Mouse (Mus musculus): ENCODE results near the gene Mcat. TPM values are rescaled to one million over a fixed set of nuclear protein-coding genes. Genes with fewer than 3 reads are reported as not detected.

Gene Mcat
- polyA plus RNA-seq, 1 experiment from 2014 or later: 52.7 TPM

DNA sequence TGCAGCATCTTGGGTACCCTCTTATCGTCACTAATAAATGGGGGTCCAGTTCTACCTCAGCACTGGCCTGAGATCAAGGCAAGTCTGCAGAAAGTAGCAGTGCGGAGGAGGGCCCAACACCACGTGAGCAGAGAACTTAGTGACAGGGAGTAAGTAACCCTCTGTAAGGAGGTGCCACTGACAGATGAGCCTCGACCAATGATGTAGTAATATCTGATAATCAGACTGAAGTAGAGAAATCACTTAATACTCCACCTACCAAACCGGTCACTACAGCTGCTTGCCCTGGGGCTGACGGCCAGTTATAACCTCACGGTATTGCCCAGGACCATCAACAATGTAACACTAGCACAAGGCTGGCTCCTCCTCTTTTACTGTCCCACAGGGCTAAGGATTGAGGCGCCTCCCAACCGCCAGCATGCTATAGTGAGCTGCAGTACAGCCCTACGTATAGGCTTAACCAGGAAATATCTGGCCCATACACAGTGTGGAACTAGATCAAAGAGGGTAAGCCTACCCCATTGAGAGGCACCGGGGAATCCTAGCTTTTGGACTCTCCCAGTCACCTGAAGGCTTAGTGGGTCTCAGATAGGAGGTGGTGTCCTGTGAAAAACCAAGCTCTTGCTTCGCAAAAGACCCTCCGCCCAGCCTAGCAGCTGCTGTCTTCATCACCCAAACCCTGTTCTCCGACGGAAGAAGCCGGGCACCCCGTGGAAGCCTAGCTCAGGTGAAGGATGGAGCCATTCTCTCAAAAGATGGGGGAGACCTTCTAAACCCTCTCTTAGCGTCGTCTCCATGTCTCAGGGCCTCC is 30.3 kb upstream of the Mcat start:
- H3K36me3 ChIP-seq: peaks cover 6% of the 10 kb centered on the region; the same call in 1 of the 2 replicates

DNA sequence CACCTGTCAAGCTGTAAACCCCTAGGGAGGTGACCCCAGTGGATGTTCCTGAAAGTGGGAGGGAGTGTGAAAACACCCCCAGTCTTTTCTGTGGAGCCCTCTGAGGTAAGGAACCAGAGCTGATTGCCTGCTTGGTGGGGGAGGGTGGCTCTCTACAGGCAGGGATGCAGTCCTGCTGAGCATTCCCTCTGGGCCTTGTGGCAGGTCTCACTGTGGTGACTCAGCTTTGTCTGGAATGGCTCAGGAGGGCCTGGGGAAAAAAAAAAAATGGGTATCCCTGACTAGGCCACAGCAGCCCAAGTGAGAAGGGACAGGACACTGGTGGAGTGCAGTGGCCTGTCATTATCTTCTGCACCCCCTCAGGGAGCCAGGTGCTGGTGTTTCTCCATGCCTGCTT is 29.6 kb upstream of the Mcat start:
- Histone ChIP-seq H3K27ac (no peak overlapping the region), H3K4me1 (peaks cover 15% of the 10 kb centered on the region), H3K27me3 (no peaks in the 10 kb centered on the region), H3K4me2 (replicated peaks) (peak overlapping the region; percentile 83), H3K9ac (no peak overlapping the region), H3K4me3 (no peak overlapping the region), H3K9me3 (no peaks in the 10 kb centered on the region), H3K36me3 (peaks cover 12% of the 10 kb centered on the region)
- no peak for ATAC-seq (ENCODE audit: insufficient number of reproducible peaks, insufficient read depth, low FRiP score, low TSS enrichment)

More for the DNA sequence above, 30.3 kb upstream of the Mcat start:
- H3K4me1 ChIP-seq: peaks cover 15% of the 10 kb centered on the region
- H3K4me3 ChIP-seq: peak overlapping the region; percentile 90
- WGBS: 9% methylated on average over 19 of the region's 19 CpGs
- peak overlapping the region; percentile 80 for H3K9ac ChIP-seq
- no peaks in the 10 kb centered on the region for H3K9me3 ChIP-seq
- ATAC-seq (ENCODE audit: insufficient number of reproducible peaks, insufficient read depth, low FRiP score, low TSS enrichment): peak; percentile 57; the same call in 1 of the 2 replicates
- H3K27me3 ChIP-seq: no peaks in the 10 kb centered on the region
- H3K4me2 ChIP-seq (replicated peaks): peak overlapping the region; percentile 83
- H3K27ac ChIP-seq: peak overlapping the region; percentile 73; the same call in 1 of the 2 replicates

- peak overlapping the region; percentile 12 for H3K9ac ChIP-seq
- no peaks in the 10 kb centered on the region for H3K9me3 ChIP-seq
- peaks cover 15% of the 10 kb centered on the region for H3K4me1 ChIP-seq
- H3K4me2 ChIP-seq (replicated peaks): 0 out of 2 replicates have a peak overlapping the region, but pooled peaks have one; percentile 4
- peaks cover 17% of the 10 kb centered on the region for H3K36me3 ChIP-seq
- ATAC-seq (ENCODE audit: insufficient number of reproducible peaks, insufficient read depth, low FRiP score, low TSS enrichment): no peak
- no peak overlapping the region for H3K4me3 ChIP-seq
- H3K27me3 ChIP-seq: no peaks in the 10 kb centered on the region
- H3K27ac ChIP-seq: no peak overlapping the region
- WGBS: 72% methylated on average over 8 of the region's 8 CpGs
Measured at GRCm38 (mm10) chr15:83592260-83593188, 28.9 kb upstream of the Mcat start.

DNA sequence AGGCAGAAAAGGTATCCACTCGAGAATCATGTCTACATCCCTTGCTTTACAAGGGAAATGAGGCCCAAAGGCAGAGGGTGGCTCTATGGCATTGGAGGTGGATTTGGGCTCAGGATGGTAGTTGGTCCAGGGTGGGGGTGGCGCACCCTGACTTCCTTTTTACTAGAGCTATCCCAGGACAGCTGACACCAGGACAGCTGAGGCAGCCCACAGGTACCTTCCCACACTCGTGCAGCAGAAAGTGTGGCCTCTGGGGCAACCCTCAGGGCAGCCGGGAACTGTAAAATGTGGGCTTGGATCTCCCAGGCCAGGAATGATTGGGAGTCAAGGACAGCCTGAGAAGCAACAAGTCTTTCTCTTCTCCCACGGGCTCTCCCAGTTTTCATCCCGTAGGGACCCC is 28.2 kb upstream of the Mcat start:
- Histone ChIP-seq H3K27ac (no peak overlapping the region), H3K27me3 (no peaks in the 10 kb centered on the region), H3K36me3 (peaks cover 25% of the 10 kb centered on the region), H3K4me3 (no peak overlapping the region), H3K4me2 (replicated peaks) (no peak overlapping the region), H3K9ac (no peak overlapping the region), H3K4me1 (peaks cover 15% of the 10 kb centered on the region), H3K9me3 (no peaks in the 10 kb centered on the region)
- no peak for ATAC-seq (ENCODE audit: insufficient number of reproducible peaks, insufficient read depth, low FRiP score, low TSS enrichment)
- 83% methylated on average over 6 of the region's 6 CpGs for WGBS

GRCm38 (mm10) chr15:83590841-83591240 is 27.3 kb upstream of the Mcat start:
- Histone ChIP-seq H3K9ac (no peak overlapping the region), H3K4me1 (peaks cover 15% of the 10 kb centered on the region), H3K4me3 (no peak overlapping the region), H3K9me3 (peaks cover 3% of the 10 kb centered on the region), H3K27me3 (no peaks in the 10 kb centered on the region), H3K36me3 (peaks cover 34% of the 10 kb centered on the region), H3K27ac (no peak overlapping the region), H3K4me2 (replicated peaks) (no peak overlapping the region)
- no peak for ATAC-seq (ENCODE audit: insufficient number of reproducible peaks, insufficient read depth, low FRiP score, low TSS enrichment)
- 90% methylated on average over 4 of the region's 4 CpGs for WGBS

GRCm38 (mm10) chr15:83584741-83585220 is 21.2 kb upstream of the Mcat start:
- H3K4me2 ChIP-seq (replicated peaks): no peak overlapping the region
- H3K4me3 ChIP-seq: no peak overlapping the region
- no peak for ATAC-seq (ENCODE audit: insufficient number of reproducible peaks, insufficient read depth, low FRiP score, low TSS enrichment)
- H3K27ac ChIP-seq: no peak overlapping the region
- no peaks in the 10 kb centered on the region for H3K4me1 ChIP-seq
- peaks cover 84% of the 10 kb centered on the region for H3K36me3 ChIP-seq
- H3K9ac ChIP-seq: no peak overlapping the region
- WGBS: 81% methylated on average over 6 of the region's 6 CpGs
- H3K9me3 ChIP-seq: peaks cover 3% of the 10 kb centered on the region
- H3K27me3 ChIP-seq: no peaks in the 10 kb centered on the region

GRCm38 (mm10) chr15:83583419-83584156 is 20.0 kb upstream of the Mcat start:
- Histone ChIP-seq H3K27me3 (no peaks in the 10 kb centered on the region), H3K27ac (no peak overlapping the region), H3K4me3 (no peak overlapping the region), H3K4me2 (replicated peaks) (no peak overlapping the region), H3K36me3 (peaks cover 92% of the 10 kb centered on the region), H3K9me3 (peaks cover 3% of the 10 kb centered on the region), H3K4me1 (no peaks in the 10 kb centered on the region), H3K9ac (no peak overlapping the region)
- ATAC-seq (ENCODE audit: insufficient number of reproducible peaks, insufficient read depth, low FRiP score, low TSS enrichment): no peak
- 74% methylated on average over 8 of the region's 8 CpGs for WGBS

- no peak overlapping the region for H3K9ac ChIP-seq
- H3K4me3 ChIP-seq: no peak overlapping the region
- no peak for ATAC-seq (ENCODE audit: insufficient number of reproducible peaks, insufficient read depth, low FRiP score, low TSS enrichment)
- H3K9me3 ChIP-seq: peaks cover 3% of the 10 kb centered on the region
- WGBS: 55% methylated on average over 4 of the region's 4 CpGs
- H3K27me3 ChIP-seq: no peaks in the 10 kb centered on the region
- H3K36me3 ChIP-seq: peaks cover 92% of the 10 kb centered on the region
- no peak overlapping the region for H3K27ac ChIP-seq
- H3K4me2 ChIP-seq (replicated peaks): no peak overlapping the region
- H3K4me1 ChIP-seq: no peaks in the 10 kb centered on the region
Measured at GRCm38 (mm10) chr15:83582931-83583330, 19.3 kb upstream of the Mcat start.

DNA sequence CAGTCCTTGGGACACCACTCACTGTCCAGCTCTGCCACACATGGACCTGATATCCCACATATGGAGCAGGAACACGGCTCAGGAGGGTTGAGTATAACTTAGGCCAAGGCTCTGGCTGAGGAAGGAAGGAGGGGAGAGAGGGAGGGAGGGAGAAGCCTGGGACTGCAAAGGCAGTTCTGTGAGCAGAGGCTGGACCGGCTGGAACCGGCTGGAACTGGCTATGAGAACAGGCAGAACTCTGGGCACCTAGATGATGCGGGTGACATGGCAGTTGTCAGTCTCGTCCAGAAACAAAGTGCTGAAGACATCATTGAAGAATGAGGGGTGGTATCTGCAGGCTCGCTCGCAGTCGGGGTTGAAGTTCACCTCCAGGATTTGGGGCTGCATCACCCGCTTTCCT is 13.1 kb upstream of the Mcat start:
- peaks cover 77% of the 10 kb centered on the region for H3K36me3 ChIP-seq
- no peaks in the 10 kb centered on the region for H3K4me1 ChIP-seq
- no peaks in the 10 kb centered on the region for H3K27me3 ChIP-seq
- 93% methylated on average over 9 of the region's 9 CpGs for WGBS
- ATAC-seq (ENCODE audit: insufficient number of reproducible peaks, insufficient read depth, low FRiP score, low TSS enrichment): no peak
- no peak overlapping the region for H3K27ac ChIP-seq
- H3K4me2 ChIP-seq (replicated peaks): no peak overlapping the region
- no peak overlapping the region for H3K9ac ChIP-seq
- H3K4me3 ChIP-seq: no peak overlapping the region
- H3K9me3 ChIP-seq: no peaks in the 10 kb centered on the region

- H3K4me3 ChIP-seq: no peak overlapping the region
- H3K4me2 ChIP-seq (replicated peaks): no peak overlapping the region
- no peak for ATAC-seq (ENCODE audit: insufficient number of reproducible peaks, insufficient read depth, low FRiP score, low TSS enrichment)
- no peaks in the 10 kb centered on the region for H3K9me3 ChIP-seq
- WGBS: 93% methylated on average over 8 of the region's 8 CpGs
- H3K27me3 ChIP-seq: no peaks in the 10 kb centered on the region
- peaks cover 66% of the 10 kb centered on the region for H3K36me3 ChIP-seq
- no peak overlapping the region for H3K27ac ChIP-seq
- no peaks in the 10 kb centered on the region for H3K4me1 ChIP-seq
- H3K9ac ChIP-seq: no peak overlapping the region
Measured at GRCm38 (mm10) chr15:83575543-83575942, 12.0 kb upstream of the Mcat start.

GRCm38 (mm10) chr15:83574731-83575351 is 11.3 kb upstream of the Mcat start:
- H3K9ac ChIP-seq: no peak overlapping the region
- H3K4me3 ChIP-seq: no peak overlapping the region
- 89% methylated on average over 6 of the region's 6 CpGs for WGBS
- no peak overlapping the region for H3K4me2 ChIP-seq (replicated peaks)
- no peaks in the 10 kb centered on the region for H3K9me3 ChIP-seq
- H3K27me3 ChIP-seq: no peaks in the 10 kb centered on the region
- no peak for ATAC-seq (ENCODE audit: insufficient number of reproducible peaks, insufficient read depth, low FRiP score, low TSS enrichment)
- no peaks in the 10 kb centered on the region for H3K4me1 ChIP-seq
- H3K27ac ChIP-seq: no peak overlapping the region
- peaks cover 59% of the 10 kb centered on the region for H3K36me3 ChIP-seq
